Mouse (Mus musculus): ENCODE results near the gene Ccdc163.

DNA sequence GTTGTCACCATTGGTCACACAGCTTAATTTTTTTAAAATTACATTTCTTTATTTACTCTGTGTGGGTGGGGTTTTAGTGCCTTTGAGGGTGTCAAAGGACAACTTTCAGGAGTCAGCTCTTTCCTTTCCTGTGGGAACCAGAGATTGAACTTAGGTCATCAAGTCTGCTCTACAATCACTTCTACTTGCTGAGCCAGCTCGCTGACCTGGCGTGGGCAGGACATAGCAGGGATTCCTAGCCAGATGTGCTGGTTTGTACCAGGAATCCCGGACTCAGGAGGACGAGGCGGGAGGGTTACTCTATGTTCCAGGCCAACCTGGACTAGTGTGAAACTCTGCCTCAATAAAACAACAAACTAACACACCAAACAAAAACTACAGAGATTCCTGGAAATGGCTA is 24.0 kb downstream of the Ccdc163 start:
- TF ChIP-seq CTCF (IDR thresholded peaks at IDR 0.05; ENCODE audit: low read depth) (no peak), EP300 (IDR thresholded peaks at IDR 0.05; ENCODE audit: low read depth) (no peak)

Data from heart, postnatal 0 days (tissue).